Mouse (Mus musculus): Measurements from ENCODE around the gene Gm10639.
"Not testable (repeated sequence)": the region's sequence is repeated elsewhere in the genome, so short reads cannot be mapped to it uniquely, and the experiment has no call there.

Gm10639 gene

DNA sequence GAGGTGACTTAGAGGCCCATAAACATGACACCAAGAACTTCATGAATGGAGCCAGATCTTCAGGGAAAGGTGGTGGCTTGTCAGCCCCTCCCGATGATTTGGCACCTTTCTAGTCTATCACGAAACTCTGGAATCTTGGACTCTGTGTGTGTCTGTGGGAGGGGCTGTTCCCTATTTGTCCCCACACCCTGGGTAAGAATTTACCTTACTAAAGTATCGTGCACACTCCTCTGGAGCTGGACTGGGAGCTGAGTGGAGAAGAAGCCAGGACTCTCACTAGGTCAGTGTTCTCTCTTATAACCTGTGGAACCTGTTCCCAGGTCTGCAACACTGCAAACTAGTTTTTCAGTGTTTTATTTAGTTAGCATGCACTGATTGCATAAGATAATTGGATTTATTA is at the start of gene Gm10639:
Gene Gm10639 (plus strand): TSS at position 201 of the 400 bp plus-strand sequence.
- in situ Hi-C loops (cut with MboI; ENCODE audit: unreplicated experiment in 2 of 2): not testable (repeated sequence)

DNA sequence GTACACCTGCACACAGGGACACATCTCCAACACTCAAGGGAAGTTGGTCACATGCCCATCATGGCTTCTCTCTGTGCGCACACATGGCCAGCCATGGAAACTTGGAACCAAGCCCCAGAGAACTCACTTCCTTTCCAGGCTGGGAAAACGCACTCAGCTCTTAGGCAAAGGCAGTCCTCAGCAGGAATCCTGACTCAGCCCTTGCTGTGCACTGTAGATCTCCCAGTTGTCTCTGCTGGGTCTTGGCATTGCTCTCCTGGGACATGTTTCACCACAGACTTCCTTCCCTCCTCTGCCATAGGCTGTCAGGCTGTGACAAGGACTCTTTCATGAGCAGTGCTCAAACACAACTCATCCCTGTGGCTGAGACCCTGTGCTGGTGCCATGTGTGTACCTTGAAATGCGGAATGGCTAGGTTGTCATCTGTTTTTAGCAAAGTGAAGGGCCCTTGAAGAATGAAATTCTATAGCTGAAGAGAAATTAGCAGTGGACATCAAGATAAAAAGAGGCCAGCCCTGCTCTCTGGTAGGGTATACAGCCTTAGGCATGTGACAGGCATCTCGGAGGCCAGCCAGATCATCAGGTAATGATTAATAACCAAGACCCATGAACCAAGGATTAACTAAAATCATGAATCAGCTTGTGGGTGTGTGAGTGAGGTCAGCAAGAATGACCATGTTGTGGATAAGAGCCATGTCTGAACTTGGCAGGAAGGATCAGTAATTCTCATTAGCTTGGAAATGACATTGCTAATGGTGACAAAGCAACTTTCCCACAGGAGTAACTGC is 33.8 kb upstream of the Gm10639 start:
- in situ Hi-C loops (cut with MboI; ENCODE audit: unreplicated experiment in 2 of 2): not testable (repeated sequence)

DNA sequence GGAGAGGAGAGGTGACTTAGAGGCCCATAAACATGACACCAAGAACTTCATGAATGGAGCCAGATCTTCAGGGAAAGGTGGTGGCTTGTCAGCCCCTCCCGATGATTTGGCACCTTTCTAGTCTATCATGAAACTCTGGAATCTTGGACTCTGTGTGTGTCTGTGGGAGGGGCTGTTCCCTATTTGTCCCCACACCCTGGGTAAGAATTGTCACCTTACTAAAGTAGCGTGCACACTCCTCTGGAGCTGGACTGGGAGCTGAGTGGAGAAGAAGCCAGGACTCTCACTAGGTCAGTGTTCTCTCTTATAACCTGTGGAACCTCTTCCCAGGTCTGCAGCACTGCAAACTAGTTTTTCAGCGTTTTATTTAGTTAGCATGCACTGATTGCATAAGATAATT is 32.8 kb upstream of the Gm10639 start, which contains the start of gene Gm3776:
Gene Gm3776 (plus strand): TSS at position 216 of the 400 bp plus-strand sequence.
- in situ Hi-C loops (cut with MboI; ENCODE audit: unreplicated experiment in 2 of 2): not testable (repeated sequence)

DNA sequence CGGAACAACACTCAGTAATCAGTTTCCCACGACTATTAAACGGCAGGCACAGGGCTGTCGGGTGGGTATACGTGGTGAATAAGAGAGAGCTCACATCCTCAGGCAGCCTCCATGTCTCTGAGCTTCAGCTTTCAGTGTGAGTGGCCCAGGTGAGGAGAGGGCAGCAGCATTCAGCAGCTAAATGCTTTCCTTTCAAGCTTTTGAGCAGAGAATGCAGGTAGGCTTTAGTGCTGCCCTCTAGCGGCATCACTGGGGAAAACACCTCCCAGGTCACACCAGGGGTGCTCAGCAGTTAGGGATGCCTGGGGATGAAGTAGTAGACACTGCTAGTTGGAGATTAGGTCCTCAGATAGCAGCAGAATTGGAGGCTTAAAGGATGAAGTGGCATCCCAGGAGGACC is 30.0 kb upstream of the Gm10639 start:
- in situ Hi-C loops (cut with MboI; ENCODE audit: unreplicated experiment in 2 of 2): not testable (repeated sequence)

DNA sequence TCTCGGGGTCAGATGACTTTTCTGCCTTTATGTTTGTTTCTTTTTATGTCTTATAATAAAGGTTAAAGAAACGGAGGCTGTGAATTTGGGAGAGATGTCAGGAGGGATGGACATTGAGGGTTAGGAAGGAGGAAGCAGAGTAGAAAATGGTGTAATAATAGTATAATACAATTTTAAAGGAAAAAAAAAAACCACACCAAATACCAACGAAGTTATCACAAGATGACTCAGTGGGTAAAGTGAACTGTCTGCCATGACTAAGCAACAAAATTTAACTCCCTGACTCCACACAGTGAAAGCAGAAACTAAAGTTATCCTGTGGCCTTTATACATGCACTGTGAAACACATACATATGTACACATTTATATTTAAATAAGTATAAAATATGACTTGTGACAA is 18.8 kb upstream of the Gm10639 start:
- in situ Hi-C loops (cut with MboI; ENCODE audit: unreplicated experiment in 2 of 2): not testable (repeated sequence)

DNA sequence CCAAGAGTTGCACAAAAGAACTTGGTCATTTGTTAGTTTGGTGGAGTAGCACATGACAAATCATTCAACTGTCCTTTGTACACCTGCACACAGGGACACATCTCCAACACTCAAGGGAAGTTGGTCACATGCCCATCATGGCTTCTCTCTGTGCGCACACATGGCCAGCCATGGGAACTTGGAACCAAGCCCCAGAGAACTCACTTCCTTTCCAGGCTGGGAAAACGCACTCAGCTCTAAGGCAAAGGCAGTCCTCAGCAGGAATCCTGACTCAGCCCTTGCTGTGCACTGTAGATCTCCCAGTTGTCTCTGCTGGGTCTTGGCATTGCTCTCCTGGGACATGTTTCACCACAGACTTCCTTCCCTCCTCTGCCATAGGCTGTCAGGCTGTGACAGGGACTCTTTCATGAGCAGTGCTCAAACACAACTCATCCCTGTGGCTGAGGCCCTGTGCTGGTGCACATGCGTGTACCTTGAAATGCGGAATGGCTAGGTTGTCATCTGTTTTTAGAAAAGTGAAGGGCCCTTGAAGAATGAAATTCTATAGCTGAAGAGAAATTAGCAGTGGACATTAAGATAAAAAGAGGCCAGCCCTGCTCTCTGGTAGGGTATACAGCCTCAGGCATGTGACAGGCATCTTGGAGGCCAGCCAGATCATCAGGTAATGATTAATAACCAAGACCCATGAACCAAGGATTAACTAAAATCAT is 7.6 kb upstream of the Gm10639 start:
- in situ Hi-C loops (cut with MboI; ENCODE audit: unreplicated experiment in 2 of 2): not testable (repeated sequence)

DNA sequence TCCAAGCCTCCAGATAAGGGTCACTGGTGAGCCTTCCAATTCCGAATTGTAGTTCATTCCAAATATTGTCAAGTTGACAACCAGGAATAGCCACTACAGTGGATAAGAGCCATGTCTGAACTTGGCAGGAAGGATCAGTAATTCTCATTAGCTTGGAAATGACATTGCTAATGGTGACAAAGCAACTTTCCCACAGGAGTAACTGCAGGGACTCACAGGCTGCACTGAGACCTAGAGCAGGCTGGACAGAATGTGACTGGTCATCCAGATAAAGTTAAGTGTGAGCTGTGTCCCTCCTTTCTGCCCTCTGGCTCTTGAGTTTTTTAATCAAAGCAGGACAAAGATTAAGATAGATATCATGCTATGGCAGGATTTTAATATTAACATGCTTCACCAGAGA is 660 bp upstream of the Gm10639 start:
- in situ Hi-C loops (cut with MboI; ENCODE audit: unreplicated experiment in 2 of 2): not testable (repeated sequence)

DNA sequence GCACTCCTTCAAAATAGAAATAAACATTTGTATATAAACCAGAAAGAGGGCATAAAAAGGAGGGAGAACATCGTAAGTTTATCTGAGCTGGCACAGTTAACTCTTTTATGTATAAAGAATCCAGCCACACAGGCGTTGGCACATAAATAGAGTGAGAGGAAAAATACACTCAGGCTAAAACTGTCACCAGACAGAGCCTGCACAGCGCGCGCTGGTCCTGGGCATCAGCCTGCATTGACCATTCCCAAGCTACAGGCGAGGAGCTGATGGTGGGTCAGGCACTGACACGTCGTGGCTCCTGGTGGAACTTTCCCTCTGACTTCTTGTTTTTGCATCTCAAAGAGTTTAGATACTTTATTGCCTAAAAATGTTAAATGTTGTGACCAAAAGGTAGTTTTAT is 2.7 kb downstream of the Gm10639 start:
- in situ Hi-C loops (cut with MboI; ENCODE audit: unreplicated experiment in 2 of 2): not testable (repeated sequence)

DNA sequence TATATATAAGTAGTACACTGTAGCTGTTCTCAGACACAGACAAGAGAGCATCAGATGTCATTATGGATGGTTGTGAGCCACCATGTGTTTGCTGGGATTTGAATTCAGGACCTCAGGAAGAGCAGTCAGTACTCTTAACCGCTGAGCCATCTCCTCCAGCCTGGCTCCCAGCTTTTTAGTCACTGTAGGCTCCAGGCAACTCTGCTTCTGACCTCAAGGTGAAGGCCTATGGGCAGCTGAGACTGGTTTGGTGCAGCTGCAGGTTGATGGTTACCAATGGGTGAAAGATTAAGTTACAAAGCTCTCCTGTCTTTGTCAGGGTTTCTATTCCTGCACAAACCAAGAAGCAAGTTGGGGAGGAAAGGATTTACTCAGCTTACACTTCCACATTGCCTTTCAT is 4.0 kb downstream of the Gm10639 start:
- in situ Hi-C loops (cut with MboI; ENCODE audit: unreplicated experiment in 2 of 2): not testable (repeated sequence)

DNA sequence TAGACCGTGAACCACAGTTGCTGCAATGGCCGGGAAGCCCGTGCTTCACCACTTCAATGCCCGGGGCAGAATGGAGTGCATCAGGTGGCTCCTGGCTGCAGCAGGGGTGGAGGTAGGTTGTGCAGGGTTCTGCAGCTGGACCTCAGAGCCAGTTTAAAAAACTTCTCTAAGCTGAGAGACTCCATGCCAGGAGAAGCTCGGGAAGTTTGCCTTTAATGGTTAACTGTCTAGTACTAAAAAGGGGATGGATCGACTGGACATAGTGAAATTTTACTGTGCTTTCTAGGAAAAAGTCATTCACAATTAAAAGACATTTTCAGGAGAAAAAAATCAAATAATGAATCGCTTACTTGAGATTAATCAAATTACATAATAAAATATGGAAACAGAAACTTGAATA is 5.1 kb downstream of the Gm10639 start:
- in situ Hi-C loops (cut with MboI; ENCODE audit: unreplicated experiment in 2 of 2): not testable (repeated sequence)

DNA sequence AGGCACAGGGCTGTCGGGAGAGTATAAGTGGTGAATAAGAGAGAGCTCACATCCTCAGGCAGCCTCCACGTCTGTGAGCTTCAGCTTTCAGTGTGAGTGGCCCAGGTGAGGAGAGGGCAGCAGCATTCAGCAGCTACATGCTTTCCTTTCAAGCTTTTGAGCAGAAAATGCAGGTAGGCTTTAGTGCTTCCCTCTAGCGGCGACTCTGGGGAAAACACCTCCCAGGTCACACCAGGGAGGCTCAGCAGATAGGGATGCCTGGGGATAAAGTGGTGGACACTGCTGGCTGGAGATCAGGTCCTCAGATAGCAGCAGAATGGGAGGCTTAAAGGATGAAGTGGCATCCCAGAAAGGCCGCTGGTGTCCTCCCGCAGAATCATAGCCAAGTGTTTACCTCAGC is 6.4 kb downstream of the Gm10639 start:
- in situ Hi-C loops (cut with MboI; ENCODE audit: unreplicated experiment in 2 of 2): not testable (repeated sequence)

DNA sequence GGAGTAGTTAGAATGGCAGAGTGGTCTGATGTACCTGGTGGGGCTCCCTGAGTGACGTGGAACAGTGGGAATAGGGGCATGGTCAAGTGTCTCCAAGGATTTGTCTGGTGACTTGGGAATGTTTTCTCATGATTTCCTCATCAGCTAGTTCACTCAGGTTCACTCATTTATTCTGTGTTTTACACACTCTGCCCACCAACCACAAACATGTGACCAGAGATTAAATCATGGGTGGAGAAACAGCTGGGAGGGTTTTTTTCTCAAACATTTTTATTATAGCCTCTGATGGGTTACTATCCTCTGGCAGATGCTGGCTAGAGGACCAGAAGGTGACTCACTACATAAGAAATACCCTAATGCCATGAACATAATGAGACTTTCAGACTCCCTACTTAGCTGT is 8.5 kb downstream of the Gm10639 start:
- in situ Hi-C loops (cut with MboI; ENCODE audit: unreplicated experiment in 2 of 2): no loop called here

DNA sequence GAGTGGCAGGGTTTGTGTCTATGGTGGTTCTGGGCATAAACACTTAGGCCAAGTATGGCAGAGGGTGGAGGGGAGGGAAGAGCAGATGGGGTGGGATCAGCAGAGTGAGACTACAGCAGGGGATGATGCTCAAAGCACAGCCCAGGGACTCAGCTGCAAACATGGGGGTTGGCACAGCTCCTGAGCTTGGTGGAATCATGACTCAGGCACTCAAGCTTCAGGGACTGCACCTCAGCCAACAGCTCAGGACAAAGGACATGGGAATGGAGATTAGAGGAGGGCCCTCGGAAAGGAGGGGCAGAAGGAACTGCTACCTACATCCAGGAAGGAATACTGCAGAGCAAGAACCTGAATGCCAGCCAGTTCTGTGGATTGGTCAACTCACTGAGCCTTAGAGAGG is 9.4 kb downstream of the Gm10639 start:
- in situ Hi-C loops (cut with MboI; ENCODE audit: unreplicated experiment in 2 of 2): not testable (repeated sequence)

DNA sequence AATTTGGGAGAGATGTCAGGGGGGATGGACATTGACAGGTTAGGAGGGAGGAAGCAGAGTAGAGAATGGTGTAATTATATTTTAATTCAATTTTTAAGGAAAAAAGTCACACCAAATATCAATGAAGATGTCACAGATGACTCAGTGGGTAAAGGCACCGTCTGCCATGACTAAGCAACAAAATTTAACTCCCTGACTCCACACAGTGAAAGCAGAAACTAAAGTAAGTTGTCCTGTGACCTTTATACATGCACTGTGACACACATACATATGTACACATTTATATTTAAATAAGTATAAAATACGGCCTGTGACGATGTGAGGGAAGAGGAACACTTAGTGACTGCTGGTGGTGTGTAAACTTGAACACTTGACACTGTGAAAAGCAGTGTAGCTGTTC is 18.4 kb downstream of the Gm10639 start:
- in situ Hi-C loops (cut with MboI; ENCODE audit: unreplicated experiment in 2 of 2): not testable (repeated sequence)

DNA sequence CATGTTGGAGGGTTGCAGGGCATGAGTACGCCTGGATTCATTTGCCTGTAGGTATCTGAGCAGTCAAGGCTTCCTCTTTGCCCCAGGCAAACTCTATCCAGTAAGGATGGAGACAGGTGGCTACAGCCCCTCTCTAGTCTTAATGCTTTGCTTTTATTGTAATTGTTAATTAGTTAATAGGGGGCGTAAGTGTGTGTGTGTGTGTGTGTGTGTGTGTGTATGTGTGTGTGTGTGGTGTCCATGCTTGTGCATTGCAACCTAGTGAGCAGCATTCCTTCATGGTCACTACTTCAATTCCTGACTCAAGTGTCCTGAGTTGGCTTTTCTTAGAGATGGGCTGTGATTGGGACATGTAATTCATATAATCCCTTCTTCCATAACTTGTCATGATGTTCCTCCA is 25.0 kb downstream of the Gm10639 start, which contains the start of gene Omt2a:
Gene Omt2a (minus strand): TSS at position 101 of the 400 bp plus-strand sequence.
- in situ Hi-C loops (cut with MboI; ENCODE audit: unreplicated experiment in 2 of 2): no loop called here

DNA sequence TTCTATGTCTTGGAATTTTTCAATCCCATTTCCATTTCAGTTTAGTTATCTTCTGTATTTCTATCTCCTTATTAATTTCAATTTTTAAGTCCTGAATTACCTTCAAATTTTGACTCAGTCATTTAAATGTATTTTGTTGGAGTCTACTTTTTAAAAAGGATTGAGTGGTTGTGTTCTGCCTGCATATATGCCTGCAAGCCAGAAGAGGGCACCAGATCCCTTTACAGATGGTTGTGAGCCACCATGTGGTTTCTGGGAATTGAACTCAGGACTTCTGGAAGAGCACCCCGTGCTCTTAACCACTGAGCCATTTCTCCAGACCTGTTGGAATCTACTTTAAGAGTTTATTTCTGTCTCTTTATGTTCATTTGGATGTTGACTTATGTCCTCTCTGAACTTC is 29.8 kb downstream of the Gm10639 start:
- in situ Hi-C loops (cut with MboI; ENCODE audit: unreplicated experiment in 2 of 2): no loop called here

DNA sequence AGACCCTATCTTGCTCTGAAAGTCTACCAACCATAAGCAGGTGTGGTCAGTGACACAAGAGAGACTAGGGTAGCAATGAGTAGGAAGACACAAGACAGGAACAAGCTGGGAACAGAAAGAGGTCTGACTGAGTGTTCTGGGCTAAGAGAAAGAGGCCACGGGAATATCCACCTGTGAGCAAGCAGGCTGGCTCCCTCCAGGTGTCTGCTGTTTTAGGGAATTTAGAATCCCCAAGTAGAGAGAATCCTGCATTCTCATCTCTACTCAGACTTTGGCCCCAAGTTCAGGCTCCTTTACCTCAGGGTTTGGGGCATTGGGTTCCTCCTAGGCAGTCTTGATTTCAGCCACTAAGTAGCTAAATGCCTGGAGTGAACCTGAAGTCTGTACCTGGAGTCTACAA is 37.6 kb downstream of the Gm10639 start, which contains the start of gene Omt2b:
Gene Omt2b (plus strand): TSS at position 301 of the 400 bp plus-strand sequence.
- in situ Hi-C loops (cut with MboI; ENCODE audit: unreplicated experiment in 2 of 2): loop anchor here in 1 of 2 experiments (25.0 kb wide), 1 partner anchor 1685 kb away; the partner anchor contains the start of gene Filip1

DNA sequence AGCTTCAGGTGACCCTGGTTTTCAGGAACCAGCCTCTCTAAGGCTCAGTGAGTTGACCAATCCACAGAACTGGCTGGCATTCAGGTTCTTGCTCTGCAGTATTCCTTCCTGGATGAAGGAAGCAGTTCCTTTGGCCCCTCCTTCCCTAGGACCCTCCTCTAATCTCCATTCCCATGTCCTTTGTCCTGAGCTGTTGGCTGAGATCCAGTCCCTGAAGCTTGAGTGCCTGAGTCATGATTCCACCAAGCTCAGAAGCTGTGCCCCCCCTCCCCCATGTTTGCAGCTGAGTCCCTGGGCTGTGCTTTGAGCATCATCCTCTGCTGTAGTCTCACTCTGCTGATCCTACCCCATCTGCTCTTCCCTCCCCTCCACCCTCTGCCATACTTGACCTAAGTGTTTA is 47.3 kb downstream of the Gm10639 start:
- in situ Hi-C loops (cut with MboI; ENCODE audit: unreplicated experiment in 2 of 2): loop anchor here in 1 of 2 experiments (25.0 kb wide), 1 partner anchor 1675 kb away; the partner anchor contains the start of gene Filip1

DNA sequence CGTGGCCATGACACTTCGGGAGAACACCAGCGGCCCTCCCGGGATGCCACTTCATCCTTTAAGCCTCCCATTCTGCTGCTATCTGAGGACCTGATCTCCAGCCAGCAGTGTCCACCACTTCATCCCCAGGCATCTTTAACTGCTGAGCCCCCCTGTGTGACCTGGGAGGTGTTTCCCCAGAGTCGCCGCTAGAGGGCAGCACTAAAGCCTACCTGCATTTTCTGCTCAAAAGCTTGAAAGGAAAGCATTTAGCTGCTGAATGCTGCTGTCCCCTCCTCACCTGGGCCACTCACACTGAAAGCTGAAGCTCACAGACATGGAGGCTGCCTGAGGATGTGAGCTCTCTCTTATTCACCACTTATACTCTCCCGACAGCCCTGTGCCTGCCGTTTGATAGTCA is 50.6 kb downstream of the Gm10639 start:
- in situ Hi-C loops (cut with MboI; ENCODE audit: unreplicated experiment in 2 of 2): loop anchor here in 1 of 2 experiments (25.0 kb wide), 1 partner anchor 1672 kb away; the partner anchor contains the start of gene Filip1

DNA sequence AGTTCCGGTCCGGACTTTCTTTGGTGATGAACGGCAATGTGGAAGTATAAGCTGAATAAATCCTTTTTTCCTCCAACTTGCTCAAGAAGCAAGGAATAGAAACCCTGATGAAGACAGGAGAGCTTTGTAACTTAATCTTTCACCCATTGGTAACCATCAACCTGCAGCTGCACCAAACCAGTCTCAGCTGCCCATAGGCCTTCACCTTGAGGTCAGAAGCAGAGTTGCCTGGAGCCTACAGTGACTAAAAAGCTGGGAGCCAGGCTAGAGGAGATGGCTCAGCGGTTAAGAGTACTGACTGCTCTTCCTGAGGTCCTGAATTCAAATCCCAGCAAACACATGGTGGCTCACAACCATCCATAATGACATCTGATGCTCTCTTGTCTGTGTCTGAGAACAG is 52.8 kb downstream of the Gm10639 start:
- in situ Hi-C loops (cut with MboI; ENCODE audit: unreplicated experiment in 2 of 2): loop anchor here in 1 of 2 experiments (25.0 kb wide), 1 partner anchor 1670 kb away; the partner anchor contains the start of gene Filip1

DNA sequence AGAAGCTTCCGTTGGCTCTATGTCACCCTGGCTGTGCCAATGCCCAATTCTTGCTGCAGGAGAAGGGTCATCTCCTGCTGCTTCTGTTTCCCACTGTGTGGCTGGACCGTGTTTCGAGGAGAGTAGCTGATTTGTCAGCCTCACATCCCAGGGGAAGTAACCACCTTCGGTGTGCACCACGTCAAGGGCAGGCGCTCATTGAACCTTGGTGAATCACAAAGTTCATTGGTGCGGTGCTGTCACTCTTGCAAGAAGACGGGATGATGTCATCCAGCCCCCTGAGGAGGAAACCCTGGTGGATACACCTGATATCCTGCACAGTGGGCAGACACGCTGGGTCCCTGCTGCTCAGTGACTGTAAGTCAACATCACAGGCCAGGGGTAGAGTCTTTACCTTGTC is 53.3 kb downstream of the Gm10639 start:
- in situ Hi-C loops (cut with MboI; ENCODE audit: unreplicated experiment in 2 of 2): loop anchor here in 1 of 2 experiments (25.0 kb wide), 1 partner anchor 1669 kb away; the partner anchor contains the start of gene Filip1

Data from v-Abl transformed pro-B cells (cell line).